Mouse (Mus musculus): ENCODE measurements around the gene Tas1r1. TPM values are rescaled to one million over a fixed set of nuclear protein-coding genes. Genes with fewer than 3 reads are reported as not detected.

Tas1r1 gene
- polyA plus RNA-seq, 1 experiment from 2014 or later: 0.30 TPM

DNA sequence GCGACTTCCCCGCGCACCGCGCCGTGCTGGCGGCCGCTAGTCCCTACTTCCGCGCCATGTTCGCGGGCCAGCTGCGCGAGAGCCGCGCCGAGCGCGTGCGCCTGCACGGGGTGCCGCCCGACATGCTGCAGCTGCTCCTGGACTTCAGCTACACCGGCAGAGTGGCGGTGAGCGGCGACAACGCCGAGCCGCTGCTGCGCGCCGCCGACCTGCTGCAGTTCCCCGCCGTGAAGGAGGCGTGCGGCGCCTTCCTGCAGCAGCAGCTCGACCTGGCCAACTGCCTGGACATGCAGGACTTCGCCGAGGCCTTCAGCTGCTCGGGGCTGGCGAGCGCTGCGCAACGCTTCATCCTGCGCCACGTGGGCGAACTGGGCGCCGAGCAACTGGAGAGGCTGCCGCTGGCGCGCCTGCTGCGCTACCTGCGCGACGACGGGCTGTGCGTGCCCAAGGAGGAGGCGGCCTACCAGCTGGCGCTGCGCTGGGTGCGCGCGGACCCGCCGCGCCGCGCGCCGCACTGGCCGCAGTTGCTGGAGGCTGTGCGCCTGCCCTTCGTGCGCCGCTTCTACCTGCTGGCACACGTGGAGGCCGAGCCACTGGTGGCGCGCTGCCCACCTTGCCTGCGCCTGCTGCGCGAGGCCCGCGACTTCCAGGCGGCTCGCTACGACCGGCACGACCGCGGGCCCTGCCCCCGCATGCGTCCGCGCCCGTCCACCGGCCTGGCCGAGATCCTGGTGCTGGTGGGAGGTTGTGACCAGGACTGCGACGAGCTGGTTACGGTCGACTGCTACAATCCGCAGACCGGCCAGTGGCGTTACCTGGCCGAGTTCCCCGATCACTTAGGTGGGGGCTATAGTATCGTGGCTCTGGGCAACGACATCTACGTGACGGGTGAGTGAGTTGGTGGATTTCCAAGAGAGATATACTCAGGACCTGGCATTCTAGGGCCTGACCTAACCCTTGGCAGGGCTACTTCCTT is 29.0 kb downstream of the Tas1r1 start:
- peak; percentile 84 for ATAC-seq (ENCODE audit: insufficient read depth)
- Histone ChIP-seq H3K4me2 (peak overlapping the region; percentile 100), H3K27ac (ENCODE audit: low read depth) (peak overlapping the region; percentile 95), H3K36me3 (ENCODE audit: insufficient read depth) (peaks cover 19% of the 10 kb centered on the region), H3K27me3 (ENCODE audit: insufficient read depth, low read length) (no peaks in the 10 kb centered on the region), H3K4me1 (ENCODE audit: insufficient read depth) (peaks cover 29% of the 10 kb centered on the region), H3K4me3 (ENCODE audit: low read depth, low read length) (peak overlapping the region; percentile 79), H3K9ac (peak overlapping the region; percentile 67), H3K9me3 (ENCODE audit: low read depth, low read length) (no peaks in the 10 kb centered on the region)
- TF ChIP-seq CTCF (IDR thresholded peaks at IDR 0.05; ENCODE audit: low read depth): no peak
- WGBS: under 1% methylated on average over 111 of the region's 115 CpGs
- DNase-seq: peak; percentile 91

DNA sequence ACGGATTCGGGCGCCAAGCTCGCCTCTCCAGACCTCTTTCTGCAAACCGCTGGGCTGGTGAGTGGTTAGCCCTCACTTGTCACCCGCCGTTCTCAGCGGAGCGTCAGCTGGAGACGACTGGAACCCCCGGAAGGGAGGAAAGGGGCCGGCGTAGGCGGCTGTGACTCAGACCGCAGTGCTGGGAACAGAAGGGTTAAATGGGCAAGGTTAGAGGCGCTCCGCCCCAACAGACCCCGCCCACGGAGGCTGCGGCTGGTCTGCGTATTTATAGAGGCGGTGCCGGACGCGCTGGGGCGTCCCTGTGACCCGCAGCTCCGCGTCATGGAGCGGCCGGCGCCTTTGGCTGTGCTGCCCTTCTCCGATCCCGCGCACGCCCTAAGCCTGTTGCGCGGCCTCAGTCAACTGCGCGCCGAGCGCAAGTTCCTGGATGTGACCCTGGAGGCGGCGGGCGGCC is 29.7 kb downstream of the Tas1r1 start, which contains the start of gene Klhl21:
Gene Klhl21 (plus strand): TSS at position 182 of the 454 bp plus-strand sequence.
- WGBS: under 1% methylated on average over 45 of the region's 45 CpGs

DNA sequence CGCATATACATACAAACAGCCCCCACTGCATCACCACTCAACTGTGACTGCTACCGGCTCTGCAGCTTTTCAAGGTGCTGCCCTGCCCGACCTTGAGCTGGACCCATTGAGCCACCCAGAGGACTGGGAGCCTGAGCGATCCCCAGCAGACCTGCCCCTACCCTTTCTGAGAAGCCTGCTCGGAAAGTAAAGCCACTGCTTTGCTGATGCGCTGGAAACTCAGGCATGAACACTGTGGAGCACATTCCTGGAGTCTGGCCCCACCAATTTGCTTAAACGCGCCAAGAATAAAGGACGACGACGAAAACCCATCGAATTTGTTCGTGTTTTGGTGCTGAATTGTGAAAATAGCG is 30.2 kb downstream of the Tas1r1 start:
- Histone ChIP-seq H3K4me2 (peak overlapping the region; percentile 100), H3K27ac (ENCODE audit: low read depth) (peak overlapping the region; percentile 95), H3K9me3 (ENCODE audit: low read depth, low read length) (no peaks in the 10 kb centered on the region), H3K9ac (peak overlapping the region; percentile 67), H3K27me3 (ENCODE audit: insufficient read depth, low read length) (no peaks in the 10 kb centered on the region), H3K36me3 (ENCODE audit: insufficient read depth) (peaks cover 9% of the 10 kb centered on the region; the same call in 1 of the 2 replicates), H3K4me1 (ENCODE audit: insufficient read depth) (peaks cover 29% of the 10 kb centered on the region), H3K4me3 (ENCODE audit: low read depth, low read length) (peak overlapping the region; percentile 79)
- ATAC-seq (ENCODE audit: insufficient read depth) (peak; percentile 3; the same call in 1 of the 2 replicates), DNase-seq (no peak)
- TF ChIP-seq CTCF (IDR thresholded peaks at IDR 0.05; ENCODE audit: low read depth): no peak
- WGBS: under 1% methylated on average over 14 of the region's 14 CpGs

More for the DNA sequence above, 29.7 kb downstream of the Tas1r1 start, which contains the start of gene Klhl21:
- no peak for TF ChIP-seq CTCF (IDR thresholded peaks at IDR 0.05; ENCODE audit: low read depth)
- peaks cover 29% of the 10 kb centered on the region for H3K4me1 ChIP-seq (ENCODE audit: insufficient read depth)
- DNase-seq: peak; percentile 98
- peaks cover 12% of the 10 kb centered on the region; the same call in 1 of the 2 replicates for H3K36me3 ChIP-seq (ENCODE audit: insufficient read depth)
- H3K27ac ChIP-seq (ENCODE audit: low read depth): peak within 1 kb of the TSS; percentile 95
- H3K4me2 ChIP-seq: peak within 1 kb of the TSS; percentile 100
- H3K9me3 ChIP-seq (ENCODE audit: low read depth, low read length): no peaks in the 10 kb centered on the region
- peak within 1 kb of the TSS; percentile 67 for H3K9ac ChIP-seq
- ATAC-seq (ENCODE audit: insufficient read depth): peak; percentile 90
- peak within 1 kb of the TSS; percentile 79 for H3K4me3 ChIP-seq (ENCODE audit: low read depth, low read length)
- H3K27me3 ChIP-seq (ENCODE audit: insufficient read depth, low read length): no peaks in the 10 kb centered on the region

- peaks cover 9% of the 10 kb centered on the region; the same call in 1 of the 2 replicates for H3K36me3 ChIP-seq (ENCODE audit: insufficient read depth)
- 3% methylated on average over 8 of the region's 8 CpGs for WGBS
- H3K27ac ChIP-seq (ENCODE audit: low read depth): peak overlapping the region; percentile 95
- no peaks in the 10 kb centered on the region for H3K27me3 ChIP-seq (ENCODE audit: insufficient read depth, low read length)
- peak overlapping the region; percentile 100 for H3K4me2 ChIP-seq
- no peak for ATAC-seq (ENCODE audit: insufficient read depth)
- H3K4me1 ChIP-seq (ENCODE audit: insufficient read depth): peaks cover 29% of the 10 kb centered on the region
- peak; percentile 66 for DNase-seq
- H3K9me3 ChIP-seq (ENCODE audit: low read depth, low read length): no peaks in the 10 kb centered on the region
- peak overlapping the region; percentile 79 for H3K4me3 ChIP-seq (ENCODE audit: low read depth, low read length)
- H3K9ac ChIP-seq: peak overlapping the region; percentile 67
- no peak for TF ChIP-seq CTCF (IDR thresholded peaks at IDR 0.05; ENCODE audit: low read depth)
Measured at GRCm38 (mm10) chr4:152007481-152008147, 30.8 kb downstream of the Tas1r1 start.

GRCm38 (mm10) chr4:152006812-152007211 is 31.6 kb downstream of the Tas1r1 start:
- 39% methylated on average over 3 of the region's 3 CpGs for WGBS
- ATAC-seq (ENCODE audit: insufficient read depth) (no peak), DNase-seq (no peak)
- Histone ChIP-seq H3K9ac (no peak overlapping the region), H3K27me3 (ENCODE audit: insufficient read depth, low read length) (no peaks in the 10 kb centered on the region), H3K4me1 (ENCODE audit: insufficient read depth) (peaks cover 29% of the 10 kb centered on the region), H3K27ac (ENCODE audit: low read depth) (peak overlapping the region; percentile 95; the same call in 1 of the 2 replicates), H3K4me2 (no peak overlapping the region), H3K9me3 (ENCODE audit: low read depth, low read length) (no peaks in the 10 kb centered on the region), H3K36me3 (ENCODE audit: insufficient read depth) (0 out of 2 replicates have a peak, but pooled peaks cover 2% of the 10 kb centered on the region), H3K4me3 (ENCODE audit: low read depth, low read length) (no peak overlapping the region)
- TF ChIP-seq CTCF (IDR thresholded peaks at IDR 0.05; ENCODE audit: low read depth): no peak

GRCm38 (mm10) chr4:152006137-152006536 is 32.2 kb downstream of the Tas1r1 start:
- no peak overlapping the region for H3K27ac ChIP-seq (ENCODE audit: low read depth)
- DNase-seq (no peak), ATAC-seq (ENCODE audit: insufficient read depth) (no peak)
- no peak overlapping the region for H3K4me3 ChIP-seq (ENCODE audit: low read depth, low read length)
- no peaks in the 10 kb centered on the region for H3K9me3 ChIP-seq (ENCODE audit: low read depth, low read length)
- no peaks in the 10 kb centered on the region for H3K27me3 ChIP-seq (ENCODE audit: insufficient read depth, low read length)
- TF ChIP-seq CTCF (IDR thresholded peaks at IDR 0.05; ENCODE audit: low read depth): peak; percentile 19; the same call in 1 of the 2 replicates
- no peaks in the 10 kb centered on the region for H3K36me3 ChIP-seq (ENCODE audit: insufficient read depth)
- H3K4me2 ChIP-seq: no peak overlapping the region
- H3K9ac ChIP-seq: no peak overlapping the region
- peaks cover 22% of the 10 kb centered on the region for H3K4me1 ChIP-seq (ENCODE audit: insufficient read depth)
- WGBS: 76% methylated on average over 6 of the region's 6 CpGs
